Mouse (Mus musculus) cerebellum, adult 2 months (tissue): ENCODE measurements at regions not wholly inside any gene's neighbourhood (a gene's known extent, or its start where the extent isn't known, plus 50 kb on each side); places are given as distances from the start of the nearest gene placed in this dataset.

Source experiments
- CTCF ChIP-seq: fragments of 200-500 bp; IDR thresholded peaks from 2 replicates; pipeline ENCODE4 v1.5.1; 2011; ENCODE audit warnings: low read depth, mild to moderate bottlenecking, control low read depth, low read length, moderate library complexity, borderline replicate concordance; ENCODE audit not compliant: insufficient read depth
- POLR2A ChIP-seq: fragments of 200-500 bp; IDR thresholded peaks from 2 replicates; pipeline ENCODE4 v1.6.1; 2011; ENCODE audit warnings: low read length, control low read depth, borderline replicate concordance; ENCODE audit not compliant: insufficient read depth

GRCm38 (mm10) chr8:89279142-89279541 is 235.2 kb upstream of the Sall1 start:
- no peak for TF ChIP-seq CTCF
- TF ChIP-seq POLR2A: no peak
